Mouse (Mus musculus) MEL (cell line): ENCODE results near the gene Itpkc. TPM values are rescaled to one million over a fixed set of nuclear protein-coding genes. Genes with fewer than 3 reads are reported as not detected.

ENCODE experiments used
- DNase-seq: peaks from one replicate; pipeline ENCODE4 v3.0.0; 2011; ENCODE audit warnings: low read depth, low spot score
- H3K27ac ChIP-seq: 2 replicates; pipeline ENCODE4 v1.5.1; 2012; ENCODE audit warnings: low read depth, mild to moderate bottlenecking, control low read depth, low read length, moderate library complexity; ENCODE audit not compliant: control insufficient read depth
- H3K27me3 ChIP-seq, 2 experiments: fragments of 150-350 bp in 1 of 2; sonication (generic) in 1 of 2; 2 replicates each; pipeline ENCODE4 v1.6.1; 2012; ENCODE audit warnings: low read length in 2 of 2, mild to moderate bottlenecking in 2 of 2, improper control_type of control experiment in 1 of 2, moderate library complexity in 1 of 2; ENCODE audit not compliant: insufficient read depth in 2 of 2, control insufficient read depth in 1 of 2
- H3K36me3 ChIP-seq, 2 experiments: 2 replicates each; pipeline ENCODE4 v1.6.1; 2012 to 2014; ENCODE audit warnings: low read length in 2 of 2, improper control_type of control experiment in 1 of 2, inconsistent platforms in 1 of 2, mild to moderate bottlenecking in 1 of 2; ENCODE audit not compliant: insufficient read depth in 2 of 2, control insufficient read depth in 1 of 2
- H3K4me1 ChIP-seq, 2 experiments: fragments of 150-350 bp in 1 of 2; sonication (generic) in 1 of 2; 2 replicates each; pipeline ENCODE4 v1.6.1; 2012; ENCODE audit warnings: low read length in 2 of 2, improper control_type of control experiment in 1 of 2, mild to moderate bottlenecking in 1 of 2; ENCODE audit not compliant: insufficient read depth in 2 of 2, control insufficient read depth in 1 of 2
- H3K4me3 ChIP-seq, 2 experiments: fragments of 150-350 bp in 1 of 2; sonication (generic) in 1 of 2; 2 replicates each; pipeline ENCODE4 v1.5.1; 2012; ENCODE audit warnings: low read depth in 2 of 2, low read length in 2 of 2, mild to moderate bottlenecking in 2 of 2, moderate library complexity in 2 of 2, control low read depth in 1 of 2, improper control_type of control experiment in 1 of 2; ENCODE audit not compliant: control insufficient read depth in 1 of 2, insufficient read depth in 1 of 2
- H3K79me2 ChIP-seq: 2 replicates; pipeline ENCODE4 v1.6.1; 2012; ENCODE audit warnings: mild to moderate bottlenecking, low read length, moderate library complexity; ENCODE audit not compliant: control insufficient read depth, poor library complexity, insufficient read depth
- H3K9ac ChIP-seq: 2 replicates; pipeline ENCODE4 v1.6.1; 2012; ENCODE audit warnings: low read depth, mild to moderate bottlenecking, control low read depth, low read length, moderate library complexity; ENCODE audit not compliant: control insufficient read depth, poor library complexity, severe bottlenecking
- H3K9me3 ChIP-seq: fragments of 150-350 bp; sonication (generic); replicated peaks from 2 replicates; pipeline ENCODE4 v1.6.1; 2012; ENCODE audit warnings: mild to moderate bottlenecking, low read length, improper control_type of control experiment, moderate library complexity; ENCODE audit not compliant: insufficient read depth
- CHD1 ChIP-seq: IDR thresholded peaks from 2 replicates; pipeline ENCODE4 v1.6.1; 2012; ENCODE audit warnings: low read depth, mild to moderate bottlenecking, inconsistent platforms, low read length, improper control_type of control experiment
- E2F4 ChIP-seq: IDR thresholded peaks from 2 replicates; pipeline ENCODE4 v1.6.1; 2011; ENCODE audit warnings: low read depth, low read length, improper control_type of control experiment, borderline replicate concordance
- ELF1 ChIP-seq: IDR thresholded peaks from 2 replicates; pipeline ENCODE4 v1.6.1; 2014; ENCODE audit warnings: low read depth, mild to moderate bottlenecking, inconsistent platforms, low read length, improper control_type of control experiment, moderate library complexity
- ETS1 ChIP-seq: IDR thresholded peaks from 2 replicates; pipeline ENCODE4 v1.6.1; 2012; ENCODE audit warnings: low read depth, mild to moderate bottlenecking, inconsistent platforms, low read length, improper control_type of control experiment, moderate library complexity
- KAT2A ChIP-seq: conservative IDR thresholded peaks from 2 replicates; pipeline ENCODE4 v1.6.1; 2012; ENCODE audit warnings: low read depth, low read length, improper control_type of control experiment, inconsistent platforms
- MAFK ChIP-seq: IDR thresholded peaks from 2 replicates; pipeline ENCODE4 v1.6.1; 2011; ENCODE audit warnings: low read depth, mild to moderate bottlenecking, low read length, improper control_type of control experiment, borderline replicate concordance
- MAZ ChIP-seq: IDR thresholded peaks from 2 replicates; pipeline ENCODE4 v1.6.1; 2012; ENCODE audit warnings: low read depth, mild to moderate bottlenecking, inconsistent platforms, low read length, improper control_type of control experiment
- MYB ChIP-seq: IDR thresholded peaks from 2 replicates; pipeline ENCODE4 v1.6.1; 2011; ENCODE audit warnings: mild to moderate bottlenecking, low read depth, low read length, improper control_type of control experiment
- MYC ChIP-seq: IDR thresholded peaks from 2 replicates; pipeline ENCODE4 v1.6.1; 2011; ENCODE audit warnings: low read depth, mild to moderate bottlenecking, low read length, improper control_type of control experiment, moderate library complexity
- POLR2AphosphoS2 ChIP-seq: IDR thresholded peaks from 2 replicates; pipeline ENCODE4 v1.6.1; 2011; ENCODE audit warnings: low read length, improper control_type of control experiment
- POLR2AphosphoS5 ChIP-seq: IDR thresholded peaks from 2 replicates; pipeline ENCODE4 v1.6.1; 2012; ENCODE audit warnings: low read depth, borderline replicate concordance, mild to moderate bottlenecking, inconsistent platforms, low read length, moderate library complexity, mixed read lengths
- RAD21 ChIP-seq: IDR thresholded peaks from 2 replicates; pipeline ENCODE4 v1.6.1; 2011; ENCODE audit warnings: mild to moderate bottlenecking, low read depth, low read length, improper control_type of control experiment
- SIN3A ChIP-seq: IDR thresholded peaks from 2 replicates; pipeline ENCODE4 v1.6.1; 2012; ENCODE audit warnings: low read length, improper control_type of control experiment, inconsistent platforms
- SMC3 ChIP-seq: IDR thresholded peaks from 2 replicates; pipeline ENCODE4 v1.6.1; 2011; ENCODE audit warnings: low read depth, low read length, improper control_type of control experiment
- TCF12 ChIP-seq: IDR thresholded peaks from 2 replicates; pipeline ENCODE4 v1.6.1; 2014; ENCODE audit warnings: low read depth, mild to moderate bottlenecking, inconsistent platforms, low read length, improper control_type of control experiment, moderate library complexity
- UBTF ChIP-seq: IDR thresholded peaks from 2 replicates; pipeline ENCODE4 v1.6.1; 2012; ENCODE audit warnings: low read depth, mild to moderate bottlenecking, inconsistent platforms, low read length, improper control_type of control experiment, moderate library complexity, borderline replicate concordance; ENCODE audit not compliant: insufficient read depth
- USF2 ChIP-seq, 2 experiments: IDR thresholded peaks; 2 replicates each; pipeline ENCODE4 v1.6.1; 2011 to 2012; ENCODE audit warnings: improper control_type of control experiment in 2 of 2, low read length in 2 of 2, borderline replicate concordance in 1 of 2, inconsistent platforms in 1 of 2, low read depth in 1 of 2, mild to moderate bottlenecking in 1 of 2; ENCODE audit not compliant: insufficient read depth in 1 of 2
- ZC3H11A ChIP-seq: IDR thresholded peaks from 2 replicates; pipeline ENCODE4 v1.6.1; 2012; ENCODE audit warnings: low read depth, mild to moderate bottlenecking, inconsistent platforms, low read length, improper control_type of control experiment
- ZKSCAN1 ChIP-seq: IDR thresholded peaks from 2 replicates; pipeline ENCODE4 v1.6.1; 2012; ENCODE audit warnings: low read depth, mild to moderate bottlenecking, inconsistent platforms, low read length, improper control_type of control experiment, moderate library complexity
- ZNF384 ChIP-seq: IDR thresholded peaks from 2 replicates; pipeline ENCODE4 v1.6.1; 2012; ENCODE audit warnings: low read depth, mild to moderate bottlenecking, inconsistent platforms, low read length, improper control_type of control experiment
- polyA plus RNA-seq, 2 experiments: library from polyadenylated mRNA; stranded (reverse) in 1 of 2; unstranded in 1 of 2; fragments of >175 nt in 1 of 2; fragments of >200 nt in 1 of 2; gene quantifications; 2 replicates each; pipeline versions ENCODE4 v1.2.1 to v1.2.4; 2012; ENCODE audit warnings: low replicate concordance in 2 of 2, low read depth in 1 of 2; ENCODE audit not compliant: insufficient read length in 2 of 2, insufficient read depth in 1 of 2, missing spikeins in 1 of 2
- total RNA-seq: library from RNA; depleted of rRNA; stranded (reverse); fragments of 300-350 nt; gene quantifications from 2 replicates; pipeline ENCODE4 v1.2.3, GENCODE M21; 2012

Itpkc gene
- total and polyA plus RNA-seq, 3 experiments = 6.3 to 6.8 TPM; not detected in 1

- no peak for TF ChIP-seq KAT2A
- no peak for TF ChIP-seq UBTF
Measured at GRCm38 (mm10) chr7:27251946-27252345, 23.5 kb upstream of the Itpkc start (continued).

DNA sequence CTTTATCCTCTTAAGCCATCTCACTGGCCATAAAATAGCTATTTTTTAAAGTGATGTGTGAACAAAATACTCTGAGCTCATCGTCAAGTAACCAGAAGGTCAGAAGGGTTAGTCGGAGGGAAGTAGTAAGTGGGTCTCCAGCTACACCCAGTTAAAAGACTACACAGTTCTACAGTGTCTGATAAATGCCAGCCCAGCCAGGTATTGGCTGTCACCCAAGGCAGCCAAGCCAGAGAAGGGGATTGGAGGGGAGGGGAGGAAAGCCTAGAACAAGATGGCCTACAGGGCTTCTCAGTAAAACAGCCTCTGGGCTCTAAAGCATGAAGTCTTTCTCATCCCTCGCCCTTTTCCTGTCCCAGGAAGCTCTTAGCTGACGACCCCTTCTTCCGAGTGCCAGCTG lies 21.5 kb upstream of the Itpkc start:
- TF ChIP-seq SIN3A (no peak), SMC3 (no peak), MAZ (no peak), CHD1 (no peak), ZKSCAN1 (no peak), TCF12 (no peak), POLR2AphosphoS2 (no peak), MAFK (no peak), POLR2AphosphoS5 (no peak), RAD21 (no peak), UBTF (no peak), ZC3H11A (no peak), ETS1 (no peak), ELF1 (no peak), KAT2A (no peak), MYC (no peak), E2F4 (no peak), MYB (no peak), ZNF384 (no peak), USF2 (IDR thresholded peaks at IDR 0.05; ENCODE audit: borderline replicate concordance in 1 of 2, insufficient read depth in 1 of 2, low read depth in 1 of 2, low read length in 2 of 2) (no peak)
- TF ChIP-seq, all 39 proteins: peak for 0
- H3K4me1 ChIP-seq = peaks cover 7 to 19% of the 10 kb centered on the region in 2 experiments
- H3K79me2 ChIP-seq = no peaks in the 10 kb centered on the region
- DNase-seq = no peak
- H3K9ac ChIP-seq = no peak overlapping the region
- H3K4me3 ChIP-seq = no peak overlapping the region
- H3K36me3 ChIP-seq = peaks cover 0 to 14% of the 10 kb centered on the region in 2 experiments; a peak in 2 of 4 replicates
- no peaks in the 10 kb centered on the region for H3K27me3 ChIP-seq
- H3K9me3 ChIP-seq = no peaks in the 10 kb centered on the region
- no peak overlapping the region for H3K27ac ChIP-seq
